Mouse (Mus musculus) WW6 (cell line): ENCODE data around the gene Flad1.
A peak's percentile ranks its signal among the peaks of the same experiment; 100 is the strongest.

ENCODE experiments used
- DNase-seq: peaks from one replicate; pipeline ENCODE4 v3.0.0-alpha.2; 2013; ENCODE audit warnings: low read depth, low spot score

Flad1 gene

GRCm38 (mm10) chr3:89382033-89382882 lies 29.4 kb downstream of the Flad1 start:
- DNase-seq, result no peak

- DNase-seq, result no peak
These were observed 30.4 kb downstream of the Flad1 start for GRCm38 (mm10) chr3:89381233-89381632.

- DNase-seq, result no peak
These were observed 31.0 kb downstream of the Flad1 start for GRCm38 (mm10) chr3:89380711-89381110.

GRCm38 (mm10) chr3:89380291-89380690 lies 31.4 kb downstream of the Flad1 start:
- no peak for DNase-seq

GRCm38 (mm10) chr3:89379388-89380131 lies 32.1 kb downstream of the Flad1 start:
- DNase-seq, result no peak

GRCm38 (mm10) chr3:89378394-89379067 lies 33.1 kb downstream of the Flad1 start:
- peak; percentile 88 for DNase-seq

- DNase-seq, result no peak
These were observed 33.8 kb downstream of the Flad1 start for GRCm38 (mm10) chr3:89377831-89378230.

- no peak for DNase-seq
These were observed 38.0 kb downstream of the Flad1 start for GRCm38 (mm10) chr3:89373581-89374231.

GRCm38 (mm10) chr3:89367338-89367737 lies 44.3 kb downstream of the Flad1 start:
- DNase-seq, result no peak

- no peak for DNase-seq
These were observed 45.9 kb downstream of the Flad1 start for GRCm38 (mm10) chr3:89365486-89366414.

- DNase-seq, result no peak
These were observed 46.6 kb downstream of the Flad1 start, which contains the start of gene Dcst1 for GRCm38 (mm10) chr3:89365153-89365485. Gene Dcst1, minus strand, starts transcription at chr3:89365253.

- DNase-seq, result no peak
These were observed 47.0 kb downstream of the Flad1 start for GRCm38 (mm10) chr3:89364631-89365030.

GRCm38 (mm10) chr3:89361675-89362074 lies 50.0 kb downstream of the Flad1 start, which contains the start of gene Dcst2:
Gene Dcst2, plus strand, starts transcription at chr3:89361975.
- no peak for DNase-seq

- DNase-seq, result no peak
These were observed 51.4 kb downstream of the Flad1 start for GRCm38 (mm10) chr3:89360237-89360636.

- no peak for DNase-seq
These were observed 52.0 kb downstream of the Flad1 start for GRCm38 (mm10) chr3:89359630-89360029.

GRCm38 (mm10) chr3:89356029-89356428 lies 55.6 kb downstream of the Flad1 start:
- no peak for DNase-seq

- no peak for DNase-seq
These were observed 56.2 kb downstream of the Flad1 start for GRCm38 (mm10) chr3:89355512-89355902.

GRCm38 (mm10) chr3:89354816-89355511 lies 56.7 kb downstream of the Flad1 start:
- DNase-seq, result no peak

GRCm38 (mm10) chr3:89351271-89351670 lies 60.4 kb downstream of the Flad1 start:
- no peak for DNase-seq
